Mouse (Mus musculus): ENCODE results near the gene Plet1. TPM values are rescaled to one million over a fixed set of nuclear protein-coding genes. Genes with fewer than 3 reads are reported as not detected.

Gene Plet1
- polyA plus RNA-seq, 1 experiment, result 86.0 TPM

- Histone ChIP-seq H3K36me3 (ENCODE audit: control insufficient read depth, insufficient read depth, low read length) (no peaks in the 10 kb centered on the region), H3K27ac (ENCODE audit: insufficient read depth, low read depth, low read length) (no peak overlapping the region), H3K4me3 (ENCODE audit: insufficient read depth, low read depth, low read length) (no peak overlapping the region), H3K27me3 (replicated peaks; ENCODE audit: control insufficient read depth, insufficient read depth, low read length) (no peaks in the 10 kb centered on the region), H3K4me1 (ENCODE audit: control insufficient read depth, insufficient read depth, low read length) (peaks cover 11% of the 10 kb centered on the region)
- WGBS, result 12% methylated on average over 2 of the region's 2 CpGs
- TF ChIP-seq CTCF (conservative IDR thresholded peaks at IDR 0.05; ENCODE audit: insufficient read depth, insufficient read length, low read depth, low read length), result no peak
- TF ChIP-seq POLR2A (IDR thresholded peaks at IDR 0.05; ENCODE audit: low read depth, low read length), result no peak
- peak; percentile 49 for DNase-seq
Observed at GRCm38 (mm10) chr9:50530890-50531289, 36.6 kb downstream of the Plet1 start.

GRCm38 (mm10) chr9:50533328-50533727, 39.0 kb downstream of the Plet1 start:
- H3K4me3 ChIP-seq (ENCODE audit: insufficient read depth, low read depth, low read length), result no peak overlapping the region
- no peaks in the 10 kb centered on the region for H3K36me3 ChIP-seq (ENCODE audit: control insufficient read depth, insufficient read depth, low read length)
- H3K4me1 ChIP-seq (ENCODE audit: control insufficient read depth, insufficient read depth, low read length), result no peaks in the 10 kb centered on the region
- DNase-seq, result peak; percentile 49
- peak overlapping the region; percentile 40 for H3K27ac ChIP-seq (ENCODE audit: insufficient read depth, low read depth, low read length)
- WGBS, result 56% methylated on average over 11 of the region's 11 CpGs
- TF ChIP-seq POLR2A (IDR thresholded peaks at IDR 0.05; ENCODE audit: low read depth, low read length), result no peak
- TF ChIP-seq CTCF (conservative IDR thresholded peaks at IDR 0.05; ENCODE audit: insufficient read depth, insufficient read length, low read depth, low read length), result no peak
- H3K27me3 ChIP-seq (replicated peaks; ENCODE audit: control insufficient read depth, insufficient read depth, low read length), result no peaks in the 10 kb centered on the region

GRCm38 (mm10) chr9:50533791-50534190, 39.5 kb downstream of the Plet1 start:
- H3K27ac ChIP-seq (ENCODE audit: insufficient read depth, low read depth, low read length), result peak overlapping the region; percentile 40
- 68% methylated on average over 3 of the region's 3 CpGs for whole genome bisulfite sequencing
- H3K4me3 ChIP-seq (ENCODE audit: insufficient read depth, low read depth, low read length), result no peak overlapping the region
- no peaks in the 10 kb centered on the region for H3K4me1 ChIP-seq (ENCODE audit: control insufficient read depth, insufficient read depth, low read length)
- H3K36me3 ChIP-seq (ENCODE audit: control insufficient read depth, insufficient read depth, low read length), result no peaks in the 10 kb centered on the region
- DNase-seq, result peak; percentile 71
- TF ChIP-seq CTCF (conservative IDR thresholded peaks at IDR 0.05; ENCODE audit: insufficient read depth, insufficient read length, low read depth, low read length) (no peak), POLR2A (IDR thresholded peaks at IDR 0.05; ENCODE audit: low read depth, low read length) (no peak)
- H3K27me3 ChIP-seq (replicated peaks; ENCODE audit: control insufficient read depth, insufficient read depth, low read length), result no peaks in the 10 kb centered on the region

DNA sequence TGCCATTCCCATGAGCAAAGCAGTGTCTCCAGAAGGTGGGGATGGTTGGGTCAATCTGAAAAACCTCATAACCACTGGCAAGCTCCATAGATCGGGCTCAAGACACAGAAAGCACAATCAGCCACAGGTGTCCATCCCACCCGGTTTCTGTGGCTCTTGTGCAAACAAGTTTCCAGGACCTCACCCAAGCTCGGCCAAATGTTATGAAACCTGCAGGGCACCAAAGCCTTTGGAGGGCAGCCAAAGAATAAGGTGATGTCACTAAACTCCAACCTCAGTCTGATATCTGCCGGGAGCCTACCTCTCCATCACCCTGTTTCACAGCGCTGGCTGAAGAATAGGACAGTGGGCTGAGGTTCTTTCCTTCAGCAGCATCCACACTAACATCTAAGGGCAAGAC, 41.6 kb downstream of the Plet1 start:
- H3K27ac ChIP-seq (ENCODE audit: insufficient read depth, low read depth, low read length), result no peak overlapping the region
- no peaks in the 10 kb centered on the region for H3K27me3 ChIP-seq (replicated peaks; ENCODE audit: control insufficient read depth, insufficient read depth, low read length)
- no peaks in the 10 kb centered on the region for H3K36me3 ChIP-seq (ENCODE audit: control insufficient read depth, insufficient read depth, low read length)
- H3K4me1 ChIP-seq (ENCODE audit: control insufficient read depth, insufficient read depth, low read length), result no peaks in the 10 kb centered on the region
- DNase-seq, result peak; percentile 53
- no peak for TF ChIP-seq POLR2A (IDR thresholded peaks at IDR 0.05; ENCODE audit: low read depth, low read length)
- no peak for TF ChIP-seq CTCF (conservative IDR thresholded peaks at IDR 0.05; ENCODE audit: insufficient read depth, insufficient read length, low read depth, low read length)
- WGBS, result 57% methylated on average over 5 of the region's 5 CpGs
- no peak overlapping the region for H3K4me3 ChIP-seq (ENCODE audit: insufficient read depth, low read depth, low read length)

DNA sequence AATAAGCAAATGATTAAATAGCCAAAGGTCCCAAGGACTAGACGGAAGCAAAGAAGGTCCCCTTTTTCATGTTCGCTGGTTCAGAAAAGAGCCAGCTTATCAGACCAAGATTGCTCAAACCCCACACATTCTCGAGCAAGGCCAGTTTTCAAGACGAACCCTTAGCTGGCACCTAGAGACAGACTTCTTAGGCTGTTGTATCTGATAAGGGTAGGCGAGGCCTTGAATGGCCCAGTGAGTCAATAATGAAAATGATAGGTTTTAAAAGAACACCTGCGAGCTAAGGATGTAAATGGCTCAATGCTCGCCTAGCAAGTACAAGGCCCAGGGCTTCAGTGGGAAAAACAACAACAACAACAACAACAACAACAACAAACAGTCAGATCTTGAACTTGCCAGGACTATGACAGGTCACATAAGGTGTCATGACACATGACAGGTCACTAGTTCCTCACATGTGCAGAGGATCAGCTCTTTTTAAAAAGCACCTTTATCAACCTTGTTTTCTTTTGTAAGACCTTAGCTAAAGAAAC, 42.3 kb downstream of the Plet1 start:
- Histone ChIP-seq H3K4me1 (ENCODE audit: control insufficient read depth, insufficient read depth, low read length) (no peaks in the 10 kb centered on the region), H3K27me3 (replicated peaks; ENCODE audit: control insufficient read depth, insufficient read depth, low read length) (no peaks in the 10 kb centered on the region), H3K36me3 (ENCODE audit: control insufficient read depth, insufficient read depth, low read length) (no peaks in the 10 kb centered on the region), H3K27ac (ENCODE audit: insufficient read depth, low read depth, low read length) (no peak overlapping the region), H3K4me3 (ENCODE audit: insufficient read depth, low read depth, low read length) (no peak overlapping the region)
- TF ChIP-seq POLR2A (IDR thresholded peaks at IDR 0.05; ENCODE audit: low read depth, low read length) (no peak), CTCF (conservative IDR thresholded peaks at IDR 0.05; ENCODE audit: insufficient read depth, insufficient read length, low read depth, low read length) (no peak)
- no peak for DNase-seq
- WGBS, result 82% methylated on average over 7 of the region's 7 CpGs

GRCm38 (mm10) chr9:50537295-50537694, 43.0 kb downstream of the Plet1 start:
- no peak for DNase-seq
- TF ChIP-seq CTCF (conservative IDR thresholded peaks at IDR 0.05; ENCODE audit: insufficient read depth, insufficient read length, low read depth, low read length) (no peak), POLR2A (IDR thresholded peaks at IDR 0.05; ENCODE audit: low read depth, low read length) (no peak)
- WGBS, result 62% methylated on average over 4 of the region's 4 CpGs

DNA sequence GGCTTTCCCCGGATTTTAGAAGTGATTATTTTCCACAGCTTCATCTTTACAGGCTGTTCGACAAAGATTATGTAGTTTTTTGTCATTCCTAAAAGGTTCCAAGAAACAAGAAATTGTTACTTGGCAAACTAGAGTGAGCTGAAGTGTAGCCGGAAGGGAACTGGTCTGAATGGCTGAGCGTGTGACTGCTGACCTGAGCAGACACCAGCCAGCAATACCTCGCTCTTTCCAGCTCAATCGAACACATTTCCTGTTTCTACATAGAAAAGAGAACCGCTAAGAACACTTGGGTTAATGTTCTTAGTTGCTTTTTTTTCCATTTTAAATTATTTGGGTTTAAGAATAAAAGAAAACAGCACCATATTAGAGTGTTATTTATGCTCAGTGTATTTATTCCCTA, 45.8 kb downstream of the Plet1 start:
- H3K27me3 ChIP-seq (replicated peaks; ENCODE audit: control insufficient read depth, insufficient read depth, low read length), result no peaks in the 10 kb centered on the region
- H3K36me3 ChIP-seq (ENCODE audit: control insufficient read depth, insufficient read depth, low read length), result no peaks in the 10 kb centered on the region
- H3K4me1 ChIP-seq (ENCODE audit: control insufficient read depth, insufficient read depth, low read length), result no peaks in the 10 kb centered on the region
- DNase-seq, result no peak
- H3K27ac ChIP-seq (ENCODE audit: insufficient read depth, low read depth, low read length), result no peak overlapping the region
- TF ChIP-seq POLR2A (IDR thresholded peaks at IDR 0.05; ENCODE audit: low read depth, low read length) (no peak), CTCF (conservative IDR thresholded peaks at IDR 0.05; ENCODE audit: insufficient read depth, insufficient read length, low read depth, low read length) (no peak)
- WGBS, result 30% methylated on average over 7 of the region's 7 CpGs
- no peak overlapping the region for H3K4me3 ChIP-seq (ENCODE audit: insufficient read depth, low read depth, low read length)

More at GRCm38 (mm10) chr9:50537295-50537694, 43.0 kb downstream of the Plet1 start:
- H3K36me3 ChIP-seq (ENCODE audit: control insufficient read depth, insufficient read depth, low read length), result no peaks in the 10 kb centered on the region
- no peaks in the 10 kb centered on the region for H3K4me1 ChIP-seq (ENCODE audit: control insufficient read depth, insufficient read depth, low read length)
- H3K27ac ChIP-seq (ENCODE audit: insufficient read depth, low read depth, low read length), result no peak overlapping the region
- no peaks in the 10 kb centered on the region for H3K27me3 ChIP-seq (replicated peaks; ENCODE audit: control insufficient read depth, insufficient read depth, low read length)
- no peak overlapping the region for H3K4me3 ChIP-seq (ENCODE audit: insufficient read depth, low read depth, low read length)
